Mouse (Mus musculus): ENCODE data around the gene 9530077C05Rik.

- no peak for TF ChIP-seq CTCF (IDR thresholded peaks at IDR 0.05; ENCODE audit: low read depth, low read length)
- no peak for TF ChIP-seq POLR2A (IDR thresholded peaks at IDR 0.05; ENCODE audit: extremely low read depth, insufficient read depth, low read length)
These were observed 77.7 kb downstream of the 9530077C05Rik start for GRCm38 (mm10) chr9:22488963-22489362.
